Mouse (Mus musculus) limb, embryonic 13.5 days (tissue): ENCODE measurements around the gene Nedd4. TPM values are rescaled to one million over a fixed set of nuclear protein-coding genes. Genes with fewer than 3 reads are reported as not detected.

Source experiments
- ATAC-seq: fragments of 200-750 bp; cut with Nextera tagmentation; 2 replicates; pipeline ENCODE4 v1.8.0; 2017; ENCODE audit warnings: low read depth, moderate number of reproducible peaks, moderate TSS enrichment; ENCODE audit not compliant: low FRiP score
- H3K27ac ChIP-seq: fragments of 300-500 bp; sonication (generic); 2 replicates; pipeline ENCODE4 v1.5.1; 2015; ENCODE audit warnings: inconsistent platforms, mild to moderate bottlenecking, moderate library complexity
- H3K27me3 ChIP-seq: fragments of 300-500 bp; sonication (generic); 2 replicates; pipeline ENCODE4 v1.6.1; 2015; ENCODE audit warnings: mild to moderate bottlenecking, inconsistent platforms
- H3K36me3 ChIP-seq: fragments of 300-500 bp; sonication (generic); 2 replicates; pipeline ENCODE4 v1.6.1; 2015; ENCODE audit warnings: inconsistent platforms, mild to moderate bottlenecking, moderate library complexity
- H3K4me1 ChIP-seq: fragments of 300-500 bp; sonication (generic); 2 replicates; pipeline ENCODE4 v1.6.1; 2015; ENCODE audit warnings: inconsistent platforms
- H3K4me2 ChIP-seq: fragments of 300-500 bp; sonication (generic); replicated peaks from 2 replicates; pipeline ENCODE4 v1.6.1; 2015; ENCODE audit warnings: inconsistent platforms, mild to moderate bottlenecking, moderate library complexity
- H3K4me3 ChIP-seq: fragments of 300-500 bp; sonication (generic); 2 replicates; pipeline ENCODE4 v1.5.1; 2015; ENCODE audit warnings: moderate library complexity, mild to moderate bottlenecking, inconsistent platforms
- H3K9ac ChIP-seq: fragments of 300-500 bp; sonication (generic); 2 replicates; pipeline ENCODE4 v1.6.1; 2015; ENCODE audit warnings: mild to moderate bottlenecking, inconsistent platforms
- H3K9me3 ChIP-seq: fragments of 300-500 bp; sonication (generic); 2 replicates; pipeline ENCODE4 v1.6.1; 2016; ENCODE audit warnings: inconsistent platforms
- WGBS: fragments of 180-500 bp; shearing (Covaris S2); methylation state at CpG from one replicate; pipeline ENCODE4 v1.1.7; 2015; 5-methylcytosine and 5-hydroxymethylcytosine counted together
- polyA plus RNA-seq: library from polyadenylated mRNA; unstranded; fragments of >200 nt; fragmentation: Nextera tagmentation; extraction: Ambion mirVana; gene quantifications from 2 replicates; pipeline ENCODE4 v1.2.1, GENCODE M21; 2015

The Nedd4 gene
- polyA plus RNA-seq, 1 experiment from 2014 or later, result 779 TPM

DNA sequence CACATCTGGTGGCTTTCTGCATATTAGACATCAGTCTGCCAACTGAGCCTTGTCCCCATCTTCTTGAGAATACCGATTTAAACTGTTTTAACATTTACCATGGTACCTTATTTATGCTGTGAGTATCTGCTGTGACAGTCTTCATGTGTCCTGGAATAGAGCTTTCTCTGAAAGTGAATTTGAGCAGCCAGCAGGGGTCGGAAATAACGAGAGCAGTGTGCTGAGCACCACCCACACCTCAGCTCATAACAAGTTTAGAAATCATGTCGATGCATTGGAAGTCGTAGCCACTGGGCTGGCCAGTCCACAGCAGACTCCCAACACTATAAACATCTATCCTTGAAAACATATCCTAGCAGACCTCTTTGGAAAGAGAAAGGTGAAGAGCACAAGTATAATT is 27.4 kb downstream of the Nedd4 start:
- no peaks in the 10 kb centered on the region for H3K27me3 ChIP-seq
- no peak overlapping the region for H3K4me2 ChIP-seq
- no peak overlapping the region for H3K9ac ChIP-seq
- H3K4me3 ChIP-seq, result no peak overlapping the region
- peak overlapping the region; percentile 45; the same call in 1 of the 2 replicates for H3K27ac ChIP-seq
- no peaks in the 10 kb centered on the region for H3K9me3 ChIP-seq
- WGBS, result 43% methylated on average over 5 of the region's 5 CpGs
- H3K4me1 ChIP-seq, result peaks cover 62% of the 10 kb centered on the region
- H3K36me3 ChIP-seq, result peaks cover 89% of the 10 kb centered on the region
- ATAC-seq, result no peak

DNA sequence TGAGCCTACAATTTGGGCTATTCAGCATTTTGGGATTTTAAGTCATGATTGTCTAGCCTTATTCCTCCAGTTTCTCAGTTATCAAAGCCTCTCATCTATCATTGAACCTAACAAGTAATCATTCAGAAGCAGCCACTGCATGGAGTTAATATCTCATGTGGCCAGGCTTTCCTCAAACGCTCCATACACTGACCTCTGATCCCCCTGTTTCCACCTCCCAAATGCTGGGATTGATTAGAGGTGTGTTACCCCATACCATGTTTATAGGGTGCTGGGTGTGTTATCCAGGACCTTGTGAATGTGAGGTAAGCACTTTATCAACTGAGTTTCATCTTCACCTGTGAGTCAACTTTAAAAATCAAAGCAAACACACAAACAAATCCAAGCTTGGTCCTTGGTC is 28.7 kb downstream of the Nedd4 start:
- no peaks in the 10 kb centered on the region for H3K9me3 ChIP-seq
- H3K27me3 ChIP-seq, result no peaks in the 10 kb centered on the region
- H3K4me3 ChIP-seq, result no peak overlapping the region
- no peak overlapping the region for H3K4me2 ChIP-seq
- peaks cover 78% of the 10 kb centered on the region for H3K36me3 ChIP-seq
- no peak for ATAC-seq
- no peak overlapping the region; the same call in 1 of the 2 replicates for H3K9ac ChIP-seq
- peak overlapping the region; percentile 72; the same call in 1 of the 2 replicates for H3K27ac ChIP-seq
- H3K4me1 ChIP-seq, result peaks cover 69% of the 10 kb centered on the region
- WGBS, result 42% methylated on average over 1 of the region's 1 CpGs

DNA sequence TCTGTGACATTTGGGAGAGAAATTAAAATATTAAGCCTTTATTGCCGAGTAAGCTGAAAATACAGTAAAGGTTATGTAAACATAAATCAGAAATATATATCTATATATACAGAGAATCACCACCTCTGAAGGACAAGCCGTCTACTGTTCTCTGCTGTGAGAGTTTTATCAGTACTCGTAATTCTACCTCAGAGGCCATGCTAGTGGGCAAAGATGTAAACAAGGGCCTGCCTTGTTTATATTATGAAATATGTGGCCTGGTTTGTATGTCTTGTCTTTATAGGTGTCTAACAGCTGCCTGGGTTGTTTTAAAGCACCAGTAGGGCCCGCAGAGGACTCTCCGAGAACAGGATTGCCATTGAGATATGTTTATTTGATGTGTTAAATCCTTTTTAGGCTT is 29.8 kb downstream of the Nedd4 start:
- Histone ChIP-seq H3K27ac (no peak overlapping the region), H3K4me1 (peaks cover 71% of the 10 kb centered on the region)

DNA sequence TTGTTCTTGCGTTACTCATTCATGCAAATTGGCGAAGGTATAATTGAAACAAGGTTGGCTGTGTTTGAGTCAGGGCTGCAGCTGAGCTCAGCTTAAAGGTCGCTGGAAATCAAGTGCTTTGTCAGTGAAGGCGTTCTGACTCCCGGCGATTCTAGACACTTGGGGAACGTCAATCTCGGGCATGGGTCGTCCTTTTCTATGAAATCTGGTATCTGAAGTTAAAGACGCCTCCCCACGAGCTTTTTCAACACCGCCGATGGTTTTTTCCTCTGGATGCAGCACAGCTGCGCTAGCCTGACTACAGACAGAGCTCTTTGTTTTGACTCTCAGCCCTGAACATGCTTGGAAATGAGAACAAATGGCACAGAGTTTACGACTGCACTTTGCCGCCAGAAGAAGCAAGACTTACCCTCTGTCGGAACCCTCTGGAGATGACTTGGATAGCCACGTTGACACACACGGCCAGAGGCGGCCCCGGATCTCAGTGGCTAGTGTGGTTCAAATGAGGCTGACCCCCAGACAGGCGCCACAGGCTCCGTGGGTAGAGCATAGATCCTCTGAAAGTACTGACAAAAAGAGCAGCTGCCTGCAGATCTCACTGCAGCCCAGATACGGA is 31.0 kb downstream of the Nedd4 start:
- peaks cover 77% of the 10 kb centered on the region for H3K4me1 ChIP-seq

More for the DNA sequence above, 29.8 kb downstream of the Nedd4 start:
- peak; percentile 66 for ATAC-seq
- H3K9ac ChIP-seq, result no peak overlapping the region
- no peak overlapping the region for H3K4me3 ChIP-seq
- peaks cover 72% of the 10 kb centered on the region for H3K36me3 ChIP-seq
- 54% methylated on average over 5 of the region's 5 CpGs for WGBS
- H3K4me2 ChIP-seq, result no peak overlapping the region
- no peaks in the 10 kb centered on the region for H3K27me3 ChIP-seq
- no peaks in the 10 kb centered on the region for H3K9me3 ChIP-seq

DNA sequence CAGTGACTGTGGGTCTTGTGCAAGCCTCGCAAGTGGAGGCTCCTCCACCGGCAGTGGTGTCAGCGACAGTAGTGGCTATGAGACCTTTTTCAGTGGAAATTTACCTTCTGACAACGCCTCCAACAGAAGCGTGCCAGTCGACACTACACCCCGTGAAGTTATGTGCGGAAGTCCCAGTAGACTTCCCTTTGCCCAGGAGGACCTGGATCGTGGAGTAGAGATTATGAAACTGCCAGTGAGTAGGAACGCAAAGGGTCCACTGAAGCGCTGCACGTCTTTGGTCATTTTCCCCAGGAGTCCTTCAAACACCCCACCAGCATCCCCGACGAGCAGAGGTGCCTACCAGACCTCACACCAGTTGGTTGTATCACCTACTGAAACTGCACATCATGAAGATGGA is 31.7 kb downstream of the Nedd4 start:
- H3K4me2 ChIP-seq, result peak overlapping the region; percentile 38
- H3K4me3 ChIP-seq, result peak overlapping the region; percentile 18; the same call in 1 of the 2 replicates
- no peaks in the 10 kb centered on the region for H3K27me3 ChIP-seq
- H3K36me3 ChIP-seq, result peaks cover 70% of the 10 kb centered on the region
- H3K9me3 ChIP-seq, result no peaks in the 10 kb centered on the region
- H3K4me1 ChIP-seq, result peaks cover 77% of the 10 kb centered on the region
- peak overlapping the region; percentile 61; the same call in 1 of the 2 replicates for H3K27ac ChIP-seq
- ATAC-seq, result no peak
- H3K9ac ChIP-seq, result peak overlapping the region; percentile 54; the same call in 1 of the 2 replicates
- WGBS, result 85% methylated on average over 14 of the region's 14 CpGs

More for the DNA sequence above, 31.0 kb downstream of the Nedd4 start:
- Histone ChIP-seq H3K9ac (peak overlapping the region; percentile 39), H3K27ac (peak overlapping the region; percentile 61; the same call in 1 of the 2 replicates), H3K9me3 (no peaks in the 10 kb centered on the region), H3K27me3 (no peaks in the 10 kb centered on the region), H3K4me2 (peak overlapping the region; percentile 38), H3K36me3 (peaks cover 70% of the 10 kb centered on the region), H3K4me3 (peak overlapping the region; percentile 7)
- WGBS, result 53% methylated on average over 24 of the region's 24 CpGs
- 0 out of 2 replicates have a peak, but pooled peaks have one; percentile 33 for ATAC-seq

DNA sequence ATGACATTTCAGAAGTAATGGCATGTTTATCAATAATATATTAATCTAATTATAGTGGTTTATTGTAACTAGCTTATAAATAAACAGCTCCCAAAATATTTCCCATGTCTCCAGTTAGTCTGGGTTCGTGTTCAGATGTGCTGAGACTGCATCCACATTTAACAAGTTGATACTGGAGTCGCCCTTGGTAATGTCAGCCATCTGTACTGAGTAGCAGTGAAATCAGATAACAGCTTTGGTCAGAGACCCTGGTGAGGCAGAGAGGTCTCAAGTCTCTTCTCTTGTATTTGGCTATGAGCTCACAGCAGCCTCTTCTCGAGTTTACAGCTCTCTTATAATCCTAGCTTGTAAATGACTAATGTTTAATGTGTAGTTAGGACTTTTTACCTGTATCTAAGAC is 34.4 kb downstream of the Nedd4 start:
- no peak for ATAC-seq
- 57% methylated on average over 3 of the region's 3 CpGs for whole genome bisulfite sequencing
- Histone ChIP-seq H3K27me3 (no peaks in the 10 kb centered on the region), H3K4me3 (peak overlapping the region; percentile 19), H3K27ac (no peak overlapping the region; the same call in 1 of the 2 replicates), H3K9me3 (no peaks in the 10 kb centered on the region), H3K4me1 (peaks cover 76% of the 10 kb centered on the region), H3K9ac (no peak overlapping the region), H3K36me3 (peaks cover 71% of the 10 kb centered on the region), H3K4me2 (peak overlapping the region; percentile 44)

DNA sequence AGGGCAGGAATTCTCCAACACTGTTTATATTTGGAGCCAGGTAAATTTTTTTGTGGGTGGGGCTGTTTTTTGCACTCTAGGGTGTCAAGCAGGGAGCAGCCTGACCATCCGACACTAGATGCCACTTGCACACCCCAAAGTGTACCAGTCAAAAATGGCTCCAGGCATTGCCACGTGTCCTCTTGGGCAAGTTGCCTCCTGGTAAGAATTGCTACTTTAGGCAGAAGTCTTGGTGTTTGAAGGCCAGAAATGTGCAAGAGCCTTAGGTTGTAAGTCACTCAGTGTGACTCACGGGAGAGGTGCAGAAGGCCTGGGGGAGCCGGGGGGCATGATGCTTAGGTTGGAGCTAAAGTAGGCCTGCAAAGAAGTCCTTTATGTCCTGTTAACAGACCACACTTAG is 35.6 kb downstream of the Nedd4 start:
- Histone ChIP-seq H3K27me3 (no peaks in the 10 kb centered on the region), H3K27ac (no peak overlapping the region), H3K9ac (no peak overlapping the region), H3K4me3 (no peak overlapping the region), H3K4me2 (peak overlapping the region; percentile 12; the same call in 1 of the 2 replicates), H3K9me3 (no peaks in the 10 kb centered on the region), H3K4me1 (peaks cover 68% of the 10 kb centered on the region), H3K36me3 (peaks cover 79% of the 10 kb centered on the region)
- WGBS, result 89% methylated on average over 4 of the region's 4 CpGs
- ATAC-seq, result no peak

DNA sequence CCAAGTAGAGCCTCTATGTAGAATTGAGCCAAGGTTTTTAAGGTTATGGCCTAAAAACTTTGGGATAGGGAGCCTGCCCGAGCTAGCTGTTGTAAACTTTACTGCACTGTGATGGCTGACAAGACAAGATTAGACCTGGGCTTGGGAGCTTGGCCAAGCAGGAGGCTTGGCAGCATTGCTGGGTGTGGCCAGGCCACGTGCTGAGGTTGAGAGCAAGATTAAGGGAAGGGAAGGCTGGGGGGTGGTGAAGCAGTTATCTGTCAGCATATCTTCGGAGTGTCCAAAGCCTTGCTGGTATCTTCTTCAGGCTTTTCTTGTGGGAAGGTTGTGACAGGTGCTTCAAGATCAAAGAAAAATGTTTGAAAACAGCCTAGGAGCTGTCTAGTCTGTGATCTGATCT is 37.6 kb downstream of the Nedd4 start:
- Histone ChIP-seq H3K9ac (no peak overlapping the region), H3K4me2 (no peak overlapping the region), H3K4me1 (peaks cover 55% of the 10 kb centered on the region), H3K27me3 (no peaks in the 10 kb centered on the region), H3K9me3 (no peaks in the 10 kb centered on the region), H3K27ac (no peak overlapping the region), H3K4me3 (no peak overlapping the region), H3K36me3 (peaks cover 77% of the 10 kb centered on the region)
- ATAC-seq, result no peak
- WGBS, result 53% methylated on average over 3 of the region's 3 CpGs

DNA sequence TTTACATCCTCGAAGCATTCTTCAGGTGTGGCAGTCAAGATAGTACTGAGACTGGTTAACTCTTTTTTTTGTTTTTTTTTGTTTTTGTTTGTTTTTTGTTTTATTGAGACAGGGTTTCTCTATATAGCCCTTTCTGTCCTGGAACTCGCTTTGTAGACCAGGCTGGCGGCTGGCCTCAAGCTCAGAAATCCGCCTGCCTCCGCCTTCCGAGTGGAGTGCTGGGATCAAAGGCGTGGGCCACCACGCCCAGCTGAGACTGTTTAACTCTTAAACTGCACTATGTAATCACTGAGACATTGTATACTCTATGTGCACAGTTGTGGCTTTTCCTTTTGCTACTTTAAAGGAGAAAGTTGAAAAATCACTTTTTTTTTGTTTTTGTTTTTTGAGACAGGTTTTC is 39.3 kb downstream of the Nedd4 start:
- no peak overlapping the region for H3K27ac ChIP-seq
- H3K27me3 ChIP-seq, result no peaks in the 10 kb centered on the region
- peaks cover 45% of the 10 kb centered on the region for H3K4me1 ChIP-seq
- H3K36me3 ChIP-seq, result peaks cover 94% of the 10 kb centered on the region
- H3K4me2 ChIP-seq, result no peak overlapping the region
- no peak overlapping the region for H3K4me3 ChIP-seq
- 64% methylated on average over 8 of the region's 8 CpGs for WGBS
- no peaks in the 10 kb centered on the region for H3K9me3 ChIP-seq
- no peak for ATAC-seq
- no peak overlapping the region for H3K9ac ChIP-seq

DNA sequence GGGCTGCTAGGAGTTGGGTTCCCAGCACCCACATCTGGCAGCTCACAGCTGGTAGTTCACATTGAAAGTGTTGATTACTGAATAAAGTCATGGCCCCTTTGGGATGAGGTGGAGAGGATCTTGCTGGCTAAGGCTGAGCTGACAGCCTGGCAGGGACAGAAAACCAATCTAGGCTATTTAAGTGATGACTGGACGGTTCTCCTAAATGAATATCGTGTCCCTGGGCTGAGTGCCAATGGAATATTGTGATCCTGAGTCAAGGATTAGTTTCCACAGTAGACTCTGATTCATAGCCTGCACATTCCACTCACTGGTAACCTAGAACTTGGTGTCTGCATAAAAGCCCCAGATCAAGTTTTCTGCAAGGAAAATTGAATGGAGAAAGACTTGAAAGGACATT is 39.9 kb downstream of the Nedd4 start:
- Histone ChIP-seq H3K4me3 (no peak overlapping the region), H3K27me3 (no peaks in the 10 kb centered on the region), H3K36me3 (peaks cover 94% of the 10 kb centered on the region), H3K4me1 (peaks cover 41% of the 10 kb centered on the region), H3K9ac (no peak overlapping the region), H3K27ac (0 out of 2 replicates have a peak overlapping the region, but pooled peaks have one; percentile 33), H3K4me2 (no peak overlapping the region), H3K9me3 (no peaks in the 10 kb centered on the region)
- 58% methylated on average over 2 of the region's 2 CpGs for WGBS
- no peak for ATAC-seq

DNA sequence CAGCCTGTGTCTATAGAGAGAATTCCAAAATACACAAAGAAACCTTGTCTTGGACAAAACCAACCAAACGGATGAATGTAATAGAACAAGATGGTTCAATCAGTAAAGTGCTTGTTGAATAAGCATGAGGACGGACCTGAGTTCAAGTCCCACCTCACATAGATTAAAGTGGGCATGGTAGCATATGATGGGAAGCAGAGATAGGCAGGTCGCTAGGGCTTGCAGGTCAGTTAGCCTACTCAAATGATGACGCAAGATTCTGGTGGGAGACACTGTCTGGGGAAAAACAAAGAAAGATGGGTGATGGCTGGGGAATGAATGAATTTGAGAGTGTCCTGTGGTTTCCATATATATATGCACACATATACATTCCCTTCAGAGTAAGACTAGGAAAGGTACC is 41.0 kb downstream of the Nedd4 start:
- no peak for ATAC-seq
- Histone ChIP-seq H3K9ac (no peak overlapping the region), H3K4me3 (no peak overlapping the region), H3K27me3 (no peaks in the 10 kb centered on the region), H3K27ac (no peak overlapping the region), H3K9me3 (no peaks in the 10 kb centered on the region), H3K4me1 (peaks cover 34% of the 10 kb centered on the region), H3K4me2 (no peak overlapping the region), H3K36me3 (peaks cover 95% of the 10 kb centered on the region)
- WGBS, result 93% methylated on average over 4 of the region's 4 CpGs

DNA sequence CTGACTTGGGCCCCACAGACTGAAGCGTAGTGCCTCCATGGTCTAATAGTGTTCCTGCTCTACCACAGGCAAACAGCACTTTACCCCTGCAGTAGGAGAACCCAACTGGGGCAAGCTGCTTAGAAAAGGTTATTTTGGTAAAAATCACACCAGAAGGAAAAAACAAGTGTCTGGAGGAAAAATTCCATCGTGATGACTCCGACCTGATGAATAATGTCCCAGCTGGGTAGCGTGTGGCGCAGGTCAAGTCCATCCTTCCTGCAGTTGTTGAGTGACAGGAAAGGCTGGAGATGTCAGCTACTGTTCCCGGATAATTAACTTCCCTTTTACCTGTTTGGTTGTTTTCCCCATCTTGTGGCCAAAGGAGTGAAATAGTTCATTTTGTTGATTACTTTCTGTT is 41.6 kb downstream of the Nedd4 start:
- Histone ChIP-seq H3K27ac (no peak overlapping the region), H3K9ac (no peak overlapping the region), H3K36me3 (peaks cover 93% of the 10 kb centered on the region), H3K4me1 (peaks cover 28% of the 10 kb centered on the region), H3K9me3 (no peaks in the 10 kb centered on the region), H3K4me3 (no peak overlapping the region), H3K4me2 (no peak overlapping the region), H3K27me3 (no peaks in the 10 kb centered on the region)
- ATAC-seq, result no peak
- WGBS, result 75% methylated on average over 6 of the region's 6 CpGs

DNA sequence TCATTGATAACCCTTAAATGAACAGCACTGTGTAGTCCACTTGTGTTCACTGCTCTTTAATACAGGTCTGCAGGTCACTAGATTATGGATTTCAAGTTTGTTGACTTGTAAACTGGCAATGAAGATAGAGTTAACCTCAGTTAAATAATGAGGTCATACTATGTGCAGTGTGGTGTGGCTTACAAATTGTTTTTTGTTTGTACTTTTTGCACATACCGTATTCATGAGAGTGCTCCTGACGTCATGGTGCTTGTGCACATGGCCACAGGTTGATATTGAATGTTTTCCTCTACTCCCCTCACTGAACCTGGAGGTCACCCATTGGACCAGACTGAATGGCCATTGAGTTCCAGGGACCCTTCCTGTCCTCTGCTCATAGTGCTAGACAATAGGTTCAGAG is 43.1 kb downstream of the Nedd4 start:
- H3K4me3 ChIP-seq, result no peak overlapping the region
- peaks cover 22% of the 10 kb centered on the region for H3K4me1 ChIP-seq
- H3K4me2 ChIP-seq, result no peak overlapping the region
- no peak for ATAC-seq
- no peaks in the 10 kb centered on the region for H3K27me3 ChIP-seq
- peaks cover 93% of the 10 kb centered on the region for H3K36me3 ChIP-seq
- H3K9me3 ChIP-seq, result no peaks in the 10 kb centered on the region
- H3K9ac ChIP-seq, result no peak overlapping the region
- H3K27ac ChIP-seq, result no peak overlapping the region
- WGBS, result 89% methylated on average over 2 of the region's 2 CpGs
